Mouse (Mus musculus): ENCODE results near the gene Hnrnpl. TPM values are rescaled to one million over a fixed set of nuclear protein-coding genes. Genes with fewer than 3 reads are reported as not detected.

The Hnrnpl gene
- polyA plus RNA-seq, 1 experiment from 2014 or later, result 372 TPM

- Histone ChIP-seq H3K27ac (peak overlapping the region; percentile 25; the same call in 1 of the 2 replicates), H3K9me3 (no peaks in the 10 kb centered on the region), H3K9ac (no peak overlapping the region), H3K27me3 (no peaks in the 10 kb centered on the region), H3K4me1 (peaks cover 14% of the 10 kb centered on the region; the same call in 1 of the 2 replicates), H3K4me2 (replicated peaks) (no peak overlapping the region), H3K36me3 (peaks cover 44% of the 10 kb centered on the region), H3K4me3 (no peak overlapping the region)
- WGBS, result 52% methylated on average over 10 of the region's 10 CpGs
- no peak for ATAC-seq (ENCODE audit: insufficient number of reproducible peaks, insufficient read depth, low FRiP score, low TSS enrichment)
Measured at GRCm38 (mm10) chr7:28822993-28823903, 14.9 kb downstream of the Hnrnpl start.

GRCm38 (mm10) chr7:28823932-28824331, 15.6 kb downstream of the Hnrnpl start:
- ATAC-seq (ENCODE audit: insufficient number of reproducible peaks, insufficient read depth, low FRiP score, low TSS enrichment), result no peak
- 0 out of 2 replicates have a peak overlapping the region, but pooled peaks have one; percentile 23 for H3K27ac ChIP-seq
- no peaks in the 10 kb centered on the region for H3K9me3 ChIP-seq
- peaks cover 38% of the 10 kb centered on the region for H3K36me3 ChIP-seq
- H3K9ac ChIP-seq, result no peak overlapping the region
- peaks cover 14% of the 10 kb centered on the region; the same call in 1 of the 2 replicates for H3K4me1 ChIP-seq
- WGBS, result 41% methylated on average over 2 of the region's 2 CpGs
- no peak overlapping the region for H3K4me2 ChIP-seq (replicated peaks)
- no peak overlapping the region for H3K4me3 ChIP-seq
- H3K27me3 ChIP-seq, result no peaks in the 10 kb centered on the region

- 3% methylated on average over 33 of the region's 33 CpGs for WGBS
Measured at GRCm38 (mm10) chr7:28824941-28825685, 16.8 kb downstream of the Hnrnpl start, which contains the start of gene Ech1. Ech1 (plus strand) TSS chr7:28825217.

DNA sequence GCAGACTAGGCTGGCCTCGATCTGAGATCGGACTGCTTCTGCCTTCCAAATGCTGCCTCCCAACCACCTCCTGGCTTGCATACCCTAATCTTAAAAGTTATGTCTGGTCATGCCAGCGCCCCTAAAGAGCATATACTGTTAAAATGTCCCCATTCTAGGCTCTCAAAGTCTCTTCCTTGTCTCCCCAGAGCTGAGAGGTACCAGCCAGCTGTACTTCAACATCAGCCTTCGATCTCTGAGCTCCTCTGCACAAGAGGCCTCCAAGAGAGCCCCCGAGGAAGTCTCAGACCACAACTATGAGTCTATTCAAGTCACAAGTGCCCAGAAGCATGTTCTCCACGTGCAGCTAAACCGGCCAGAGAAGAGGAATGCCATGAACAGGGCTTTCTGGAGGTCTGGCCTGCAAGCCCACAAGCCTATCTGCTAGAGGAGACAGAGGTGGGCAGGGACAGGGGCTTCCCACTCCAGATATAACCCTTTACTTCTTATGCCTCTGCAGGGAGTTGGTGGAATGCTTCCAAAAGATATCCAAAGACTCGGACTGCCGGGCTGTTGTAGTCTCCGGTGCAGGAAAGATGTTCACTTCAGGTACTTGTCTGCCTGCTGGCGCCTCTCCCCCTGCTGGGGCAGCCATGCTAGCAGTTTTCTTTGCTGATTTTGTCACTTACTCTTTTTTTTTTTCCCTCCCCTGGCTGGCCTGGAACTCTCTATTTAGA, 17.5 kb downstream of the Hnrnpl start:
- Histone ChIP-seq H3K36me3 (peaks cover 34% of the 10 kb centered on the region), H3K4me1 (peaks cover 11% of the 10 kb centered on the region; the same call in 1 of the 2 replicates), H3K9me3 (no peaks in the 10 kb centered on the region), H3K4me2 (replicated peaks) (peak overlapping the region; percentile 52), H3K27ac (peak overlapping the region; percentile 86), H3K4me3 (peak overlapping the region; percentile 41), H3K27me3 (no peaks in the 10 kb centered on the region), H3K9ac (peak overlapping the region; percentile 50)
- 60% methylated on average over 11 of the region's 11 CpGs for WGBS
- ATAC-seq (ENCODE audit: insufficient number of reproducible peaks, insufficient read depth, low FRiP score, low TSS enrichment), result no peak

More at GRCm38 (mm10) chr7:28824941-28825685, 16.8 kb downstream of the Hnrnpl start, which contains the start of gene Ech1:
- H3K9me3 ChIP-seq, result no peaks in the 10 kb centered on the region
- H3K27me3 ChIP-seq, result no peaks in the 10 kb centered on the region
- peak within 1 kb of the TSS; percentile 52 for H3K4me2 ChIP-seq (replicated peaks)
- peak within 1 kb of the TSS; percentile 50 for H3K9ac ChIP-seq
- H3K36me3 ChIP-seq, result peaks cover 35% of the 10 kb centered on the region
- peak; percentile 26; the same call in 1 of the 2 replicates for ATAC-seq (ENCODE audit: insufficient number of reproducible peaks, insufficient read depth, low FRiP score, low TSS enrichment)
- H3K4me3 ChIP-seq, result peak within 1 kb of the TSS; percentile 41
- H3K4me1 ChIP-seq, result peaks cover 11% of the 10 kb centered on the region; the same call in 1 of the 2 replicates
- H3K27ac ChIP-seq, result peak within 1 kb of the TSS; percentile 86

DNA sequence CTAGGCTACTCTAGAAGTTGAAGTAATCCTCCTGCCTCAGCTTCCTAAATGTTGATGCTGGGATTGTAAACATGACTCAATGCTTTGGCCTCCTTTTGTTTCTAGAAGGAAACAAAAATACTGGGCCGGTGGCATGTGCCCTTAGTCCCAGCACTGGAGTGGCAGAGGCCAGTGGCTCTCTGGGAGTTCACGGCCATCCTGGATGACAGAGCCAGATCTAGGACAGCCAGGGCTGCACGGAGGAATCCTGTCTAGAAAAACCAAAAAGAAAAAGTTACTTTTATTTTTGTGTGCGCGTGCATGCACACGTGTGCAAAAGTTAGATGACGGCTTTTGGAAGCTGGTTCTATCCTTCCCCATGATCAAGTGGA, 18.0 kb downstream of the Hnrnpl start:
- no peak overlapping the region for H3K4me3 ChIP-seq
- peak overlapping the region; percentile 52; the same call in 1 of the 2 replicates for H3K4me2 ChIP-seq (replicated peaks)
- WGBS, result 93% methylated on average over 7 of the region's 7 CpGs
- H3K27ac ChIP-seq, result 0 out of 2 replicates have a peak overlapping the region, but pooled peaks have one; percentile 86
- peaks cover 34% of the 10 kb centered on the region for H3K36me3 ChIP-seq
- peaks cover 11% of the 10 kb centered on the region; the same call in 1 of the 2 replicates for H3K4me1 ChIP-seq
- ATAC-seq (ENCODE audit: insufficient number of reproducible peaks, insufficient read depth, low FRiP score, low TSS enrichment), result no peak
- H3K27me3 ChIP-seq, result no peaks in the 10 kb centered on the region
- no peaks in the 10 kb centered on the region for H3K9me3 ChIP-seq
- no peak overlapping the region; the same call in 1 of the 2 replicates for H3K9ac ChIP-seq

DNA sequence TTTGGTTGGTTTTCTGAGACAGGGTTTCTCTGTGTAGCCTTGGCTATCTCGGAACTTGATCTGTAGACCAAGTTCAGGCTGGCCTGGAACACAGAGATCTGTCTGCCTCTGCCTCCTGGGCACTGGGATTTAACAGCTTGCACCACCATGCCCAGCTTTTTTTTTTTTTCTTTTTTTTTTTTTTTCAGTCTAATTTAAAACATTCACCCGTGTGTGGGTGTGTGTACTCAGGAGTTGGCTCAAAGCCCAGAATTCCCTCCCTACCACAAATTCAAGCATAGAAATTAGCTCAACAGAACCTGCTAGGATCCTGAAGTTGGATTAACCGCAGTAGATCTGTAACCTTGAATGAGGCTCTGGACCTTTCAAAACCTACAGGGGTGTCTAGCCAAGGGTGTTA, 19.0 kb downstream of the Hnrnpl start:
- no peak overlapping the region for H3K4me2 ChIP-seq (replicated peaks)
- ATAC-seq (ENCODE audit: insufficient number of reproducible peaks, insufficient read depth, low FRiP score, low TSS enrichment), result no peak
- no peak overlapping the region for H3K27ac ChIP-seq
- peaks cover 36% of the 10 kb centered on the region for H3K36me3 ChIP-seq
- no peak overlapping the region for H3K9ac ChIP-seq
- H3K9me3 ChIP-seq, result no peaks in the 10 kb centered on the region
- no peak overlapping the region for H3K4me3 ChIP-seq
- H3K27me3 ChIP-seq, result no peaks in the 10 kb centered on the region
- 49% methylated on average over 3 of the region's 3 CpGs for WGBS
- H3K4me1 ChIP-seq, result peaks cover 11% of the 10 kb centered on the region; the same call in 1 of the 2 replicates

- no peak overlapping the region for H3K9ac ChIP-seq
- no peak for ATAC-seq (ENCODE audit: insufficient number of reproducible peaks, insufficient read depth, low FRiP score, low TSS enrichment)
- H3K4me1 ChIP-seq, result peaks cover 7% of the 10 kb centered on the region; the same call in 1 of the 2 replicates
Measured at GRCm38 (mm10) chr7:28829821-28830220, 21.5 kb downstream of the Hnrnpl start.

GRCm38 (mm10) chr7:28830981-28831380, 22.6 kb downstream of the Hnrnpl start:
- 96% methylated on average over 5 of the region's 5 CpGs for WGBS

More at GRCm38 (mm10) chr7:28829821-28830220, 21.5 kb downstream of the Hnrnpl start:
- no peak overlapping the region for H3K4me3 ChIP-seq
- no peaks in the 10 kb centered on the region for H3K27me3 ChIP-seq
- peaks cover 29% of the 10 kb centered on the region for H3K36me3 ChIP-seq
- no peak overlapping the region for H3K27ac ChIP-seq
- no peaks in the 10 kb centered on the region for H3K9me3 ChIP-seq
- WGBS, result 92% methylated on average over 8 of the region's 8 CpGs
- no peak overlapping the region for H3K4me2 ChIP-seq (replicated peaks)

DNA sequence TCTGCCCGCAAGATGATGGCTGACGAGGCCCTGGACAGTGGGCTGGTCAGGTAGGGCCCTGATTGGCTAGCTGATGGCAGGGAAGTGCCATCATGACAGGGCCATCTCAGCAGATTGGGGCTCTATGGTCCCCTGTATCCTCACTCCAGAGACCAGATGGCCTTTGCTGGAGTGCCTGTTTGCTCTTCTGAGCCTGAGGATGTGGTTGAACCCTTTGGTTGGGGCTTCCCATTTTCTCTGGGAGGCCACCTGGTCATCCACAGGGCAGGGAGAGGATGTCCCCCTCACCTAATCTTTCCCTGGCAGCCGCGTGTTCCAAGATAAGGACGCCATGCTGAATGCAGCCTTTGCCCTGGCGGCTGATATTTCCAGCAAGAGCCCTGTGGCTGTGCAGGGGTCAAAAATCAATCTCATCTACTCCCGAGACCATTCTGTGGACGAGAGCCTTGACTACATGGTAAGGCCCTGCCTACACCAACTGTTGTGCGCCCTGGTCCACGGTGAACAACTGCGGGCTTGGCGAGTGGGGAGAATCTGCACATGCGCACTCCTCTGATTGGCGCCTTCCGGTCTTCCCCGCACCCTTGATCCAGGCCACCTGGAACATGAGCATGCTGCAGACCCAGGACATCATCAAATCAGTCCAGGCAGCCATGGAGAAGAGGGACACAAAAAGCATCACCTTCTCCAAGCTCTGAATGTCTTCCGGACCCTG, 23.2 kb downstream of the Hnrnpl start:
- no peak for ATAC-seq (ENCODE audit: insufficient number of reproducible peaks, insufficient read depth, low FRiP score, low TSS enrichment)

More at GRCm38 (mm10) chr7:28830981-28831380, 22.6 kb downstream of the Hnrnpl start:
- no peaks in the 10 kb centered on the region for H3K9me3 ChIP-seq
- peaks cover 2% of the 10 kb centered on the region; the same call in 1 of the 2 replicates for H3K4me1 ChIP-seq
- no peak for ATAC-seq (ENCODE audit: insufficient number of reproducible peaks, insufficient read depth, low FRiP score, low TSS enrichment)
- H3K27ac ChIP-seq, result no peak overlapping the region
- no peak overlapping the region for H3K9ac ChIP-seq
- H3K4me3 ChIP-seq, result no peak overlapping the region
- H3K4me2 ChIP-seq (replicated peaks), result no peak overlapping the region
- H3K36me3 ChIP-seq, result peaks cover 29% of the 10 kb centered on the region
- H3K27me3 ChIP-seq, result no peaks in the 10 kb centered on the region

GRCm38 (mm10) chr7:28832137-28832536, 23.8 kb downstream of the Hnrnpl start:
- Histone ChIP-seq H3K36me3 (peaks cover 29% of the 10 kb centered on the region), H3K9ac (no peak overlapping the region)
- 77% methylated on average over 6 of the region's 6 CpGs for WGBS

More for the DNA sequence above, 23.2 kb downstream of the Hnrnpl start:
- Histone ChIP-seq H3K4me3 (no peak overlapping the region), H3K9ac (no peak overlapping the region), H3K36me3 (peaks cover 29% of the 10 kb centered on the region), H3K27ac (no peak overlapping the region), H3K4me1 (no peaks in the 10 kb centered on the region), H3K4me2 (replicated peaks) (no peak overlapping the region), H3K9me3 (no peaks in the 10 kb centered on the region), H3K27me3 (no peaks in the 10 kb centered on the region)
- WGBS, result 91% methylated on average over 17 of the region's 17 CpGs

More at GRCm38 (mm10) chr7:28832137-28832536, 23.8 kb downstream of the Hnrnpl start:
- Histone ChIP-seq H3K27me3 (no peaks in the 10 kb centered on the region), H3K9me3 (no peaks in the 10 kb centered on the region), H3K4me1 (no peaks in the 10 kb centered on the region), H3K4me2 (replicated peaks) (no peak overlapping the region), H3K4me3 (no peak overlapping the region), H3K27ac (no peak overlapping the region)
- ATAC-seq (ENCODE audit: insufficient number of reproducible peaks, insufficient read depth, low FRiP score, low TSS enrichment), result no peak
